Mouse (Mus musculus) kidney, adult 11 months (tissue): ENCODE measurements around the gene Prss34.

ENCODE experiments used
- DNase-seq: peaks from one replicate; pipeline ENCODE4 v3.0.0; 2022

Prss34 gene

DNA sequence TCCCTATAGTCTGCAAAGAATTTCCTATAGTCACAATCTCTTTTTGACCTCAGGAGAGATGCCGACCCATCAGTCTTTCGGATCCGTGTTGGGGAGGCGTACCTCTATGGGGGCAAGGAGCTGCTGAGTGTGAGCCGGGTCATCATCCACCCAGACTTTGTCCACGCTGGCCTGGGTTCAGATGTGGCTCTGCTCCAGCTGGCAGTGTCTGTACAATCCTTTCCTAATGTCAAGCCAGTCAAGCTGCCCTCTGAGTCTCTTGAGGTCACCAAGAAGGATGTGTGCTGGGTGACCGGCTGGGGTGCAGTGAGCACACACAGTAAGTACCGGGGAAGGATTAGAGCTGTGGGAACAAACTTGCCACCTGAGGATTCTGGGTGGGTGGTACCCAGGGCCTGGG is 22.6 kb downstream of the Prss34 start:
- DNase-seq = peak; percentile 57

DNA sequence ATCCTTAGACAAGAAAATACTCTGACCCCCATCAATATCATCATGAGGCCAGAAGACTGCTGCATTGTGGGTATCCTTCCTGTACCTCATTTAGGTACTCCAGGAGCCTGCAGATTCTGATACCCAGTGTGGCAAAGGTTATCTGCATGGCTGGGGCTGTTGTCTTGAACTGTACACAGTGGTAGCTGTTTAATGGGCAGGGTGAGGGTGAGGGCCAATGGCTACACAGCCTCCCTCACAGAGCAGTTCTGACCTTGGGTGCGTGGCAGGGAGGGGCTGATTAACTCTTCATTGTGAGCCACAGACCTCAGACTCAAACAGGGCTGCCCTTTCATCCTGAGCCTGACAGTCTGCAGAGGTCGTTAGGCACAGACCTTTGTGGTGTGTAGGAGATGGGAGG is 24.7 kb downstream of the Prss34 start:
- DNase-seq = no peak

DNA sequence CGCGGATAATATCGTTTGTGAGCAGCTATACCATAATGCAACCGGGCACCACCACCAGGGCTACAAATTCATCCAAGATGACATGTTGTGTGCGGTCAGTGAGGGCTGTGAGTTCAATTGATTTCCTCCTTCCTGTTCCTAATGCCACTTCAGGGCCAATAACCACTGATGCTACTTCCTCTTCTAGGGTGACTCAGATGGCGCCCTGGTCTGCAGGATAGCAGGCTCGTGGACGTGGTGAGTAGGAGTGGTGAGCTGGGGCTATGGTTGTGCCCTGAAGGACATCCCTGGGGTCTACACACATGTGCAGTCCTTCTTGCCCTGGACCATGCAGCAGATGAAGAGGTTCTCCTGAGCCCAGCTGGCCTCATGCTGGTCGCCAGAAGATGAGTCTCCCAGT is 34.1 kb downstream of the Prss34 start:
- DNase-seq = no peak

DNA sequence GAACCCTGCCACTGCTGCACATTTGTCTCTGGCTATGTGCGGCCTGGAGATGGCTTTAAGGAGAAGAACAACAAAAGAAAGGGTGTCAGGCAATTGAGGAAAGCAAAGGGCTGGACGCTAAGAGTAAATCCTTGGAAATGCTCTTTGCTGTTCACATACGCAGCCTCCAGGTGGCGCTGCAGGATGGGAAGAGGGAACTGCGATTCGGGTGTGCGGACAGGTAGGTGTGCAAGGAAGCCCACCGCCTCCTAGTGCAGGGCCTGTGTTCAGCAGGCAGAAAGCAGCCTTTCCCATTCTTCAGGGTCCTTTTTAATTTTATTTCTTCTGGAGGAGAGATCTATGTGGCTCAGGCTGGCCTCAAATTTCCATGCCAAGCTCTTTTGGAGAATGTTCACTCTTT is 35.7 kb downstream of the Prss34 start:
- DNase-seq = no peak

DNA sequence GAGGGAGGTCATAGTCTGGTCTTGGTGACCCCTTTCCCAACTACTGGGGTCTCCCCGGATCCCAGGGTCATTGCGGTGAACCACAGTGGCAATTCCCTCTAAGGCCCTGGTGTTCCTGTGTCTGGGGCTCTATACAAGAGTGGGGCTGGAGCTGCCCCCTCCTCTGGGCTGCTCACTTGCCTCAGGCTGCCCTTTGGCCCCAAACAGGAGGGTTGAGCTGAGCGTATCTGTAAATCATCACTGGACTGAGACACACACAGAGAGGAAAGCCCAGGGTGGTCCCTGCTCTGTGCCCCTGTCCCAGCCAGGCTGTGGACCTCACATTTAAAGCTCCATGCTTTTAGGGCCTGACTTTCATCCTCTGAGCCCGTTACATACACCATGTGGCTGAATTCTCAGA is 40.0 kb downstream of the Prss34 start:
- DNase-seq = no peak

DNA sequence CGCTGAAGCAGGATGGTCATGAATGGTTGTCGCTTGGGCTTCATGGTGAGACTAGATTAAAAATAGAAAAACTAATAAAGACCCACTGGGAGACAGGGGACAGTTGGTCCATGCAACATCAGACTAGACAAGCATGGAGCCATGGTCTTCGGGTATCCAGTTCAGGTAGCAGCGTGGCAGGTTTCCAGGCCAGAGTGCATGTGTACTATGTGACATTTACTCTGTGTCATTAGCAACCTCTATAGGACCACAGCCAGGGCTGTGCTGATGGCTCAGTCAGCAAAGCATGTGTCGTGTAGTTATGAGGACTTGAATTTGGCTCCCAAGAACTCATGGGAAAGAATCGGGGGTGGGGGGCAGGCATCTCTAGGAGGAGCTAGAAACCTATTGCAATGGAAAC is 41.8 kb downstream of the Prss34 start:
- no peak for DNase-seq

DNA sequence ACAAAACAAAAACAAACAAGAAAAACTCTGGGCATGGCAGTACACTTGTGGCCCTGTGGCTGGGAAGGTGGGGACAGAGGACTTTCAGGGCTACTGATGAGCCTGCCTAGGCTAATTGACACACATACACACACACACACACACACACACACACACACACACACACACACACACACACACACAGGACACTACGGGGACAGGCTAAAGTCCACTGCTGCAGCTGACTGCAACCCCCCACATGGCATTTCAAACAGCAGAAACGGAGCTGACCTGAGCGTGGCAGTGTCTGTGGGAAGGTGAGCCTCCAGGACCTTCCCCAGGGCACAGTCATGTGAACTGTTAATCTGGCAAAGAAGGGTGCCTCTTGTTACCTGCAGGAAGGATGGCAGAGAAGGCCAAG is 43.3 kb downstream of the Prss34 start:
- peak; percentile 5 for DNase-seq

DNA sequence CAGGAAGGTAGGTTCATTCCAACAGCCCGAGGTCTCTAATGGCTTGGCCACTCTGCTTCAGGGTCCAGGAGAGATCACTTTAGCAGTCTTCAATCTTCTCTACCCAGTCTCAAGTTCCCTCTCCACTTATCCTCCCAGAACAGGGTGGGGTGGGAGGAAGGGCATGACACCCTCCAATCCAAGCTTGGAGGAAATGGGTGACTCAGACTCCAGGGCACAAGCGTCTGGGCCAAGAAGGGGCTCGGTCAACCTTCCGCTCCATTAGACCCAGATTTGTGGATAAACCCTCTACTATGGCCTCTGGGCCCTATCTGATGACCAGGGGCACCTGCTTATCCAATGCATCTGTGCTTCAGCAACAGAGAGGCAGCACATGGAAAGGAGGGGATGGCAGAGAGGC is 47.3 kb downstream of the Prss34 start, which contains the start of gene Tpsab1:
Gene Tpsab1 (minus strand): TSS at position 101 of the 400 bp plus-strand sequence.
- DNase-seq = no peak
